Mouse (Mus musculus): ENCODE measurements around the gene Platr17. TPM values are rescaled to one million over a fixed set of nuclear protein-coding genes. Genes with fewer than 3 reads are reported as not detected.
"Not testable (repeated sequence)": the region's sequence is repeated elsewhere in the genome, so short reads cannot be mapped to it uniquely, and the experiment has no call there.

Platr17 gene
- 0.41 and 0.54 TPM in 2 replicates for polyA plus RNA-seq (2015; fragmentation: Nextera tagmentation; extraction: Ambion mirVana)

- WGBS (ENCODE audit: insufficient replicate concordance): 41% methylated on average over 3 of the region's 4 CpGs
- H3K4me2 ChIP-seq (ENCODE audit: low read depth, low read length); H3K4me3 ChIP-seq (ENCODE audit: low read depth, low read length); H3K9ac ChIP-seq (replicated peaks); ATAC-seq; H3K9me3 ChIP-seq (ENCODE audit: low read length); H3K36me3 ChIP-seq (replicated peaks; ENCODE audit: insufficient read depth, low read length); DNase-seq; H3K27me3 ChIP-seq (ENCODE audit: insufficient read depth, low read length): not testable (repeated sequence)
- Histone ChIP-seq H3K4me1 (ENCODE audit: insufficient read depth) (peaks cover 38% of the 10 kb centered on the region), H3K27ac (ENCODE audit: low read depth) (peak within 1 kb of the TSS; percentile 11; the same call in 1 of the 2 replicates)
Measured at GRCm38 (mm10) chr17:33904835-33905234, at the start of gene Platr17. Gene Platr17, plus strand, starts transcription at chr17:33905135.

- Histone ChIP-seq H3K9me3 (ENCODE audit: low read length) (no peaks in the 10 kb centered on the region), H3K4me2 (ENCODE audit: low read depth, low read length) (no peak overlapping the region), H3K4me1 (ENCODE audit: insufficient read depth) (no peaks in the 10 kb centered on the region), H3K9ac (replicated peaks) (no peak overlapping the region), H3K4me3 (ENCODE audit: low read depth, low read length) (no peak overlapping the region), H3K27ac (ENCODE audit: low read depth) (no peak overlapping the region), H3K27me3 (ENCODE audit: insufficient read depth, low read length) (no peaks in the 10 kb centered on the region), H3K36me3 (replicated peaks; ENCODE audit: insufficient read depth, low read length) (no peaks in the 10 kb centered on the region)
- TF ChIP-seq CTCF (IDR thresholded peaks at IDR 0.05; ENCODE audit: low read depth): no peak
- no peak for TF ChIP-seq EP300 (IDR thresholded peaks at IDR 0.05; ENCODE audit: low read depth)
- WGBS (ENCODE audit: insufficient replicate concordance): 78% methylated on average over 4 of the region's 4 CpGs
- ATAC-seq (no peak), DNase-seq (no peak)
Measured at GRCm38 (mm10) chr17:33857816-33858215, 47.1 kb upstream of the Platr17 start.

DNA sequence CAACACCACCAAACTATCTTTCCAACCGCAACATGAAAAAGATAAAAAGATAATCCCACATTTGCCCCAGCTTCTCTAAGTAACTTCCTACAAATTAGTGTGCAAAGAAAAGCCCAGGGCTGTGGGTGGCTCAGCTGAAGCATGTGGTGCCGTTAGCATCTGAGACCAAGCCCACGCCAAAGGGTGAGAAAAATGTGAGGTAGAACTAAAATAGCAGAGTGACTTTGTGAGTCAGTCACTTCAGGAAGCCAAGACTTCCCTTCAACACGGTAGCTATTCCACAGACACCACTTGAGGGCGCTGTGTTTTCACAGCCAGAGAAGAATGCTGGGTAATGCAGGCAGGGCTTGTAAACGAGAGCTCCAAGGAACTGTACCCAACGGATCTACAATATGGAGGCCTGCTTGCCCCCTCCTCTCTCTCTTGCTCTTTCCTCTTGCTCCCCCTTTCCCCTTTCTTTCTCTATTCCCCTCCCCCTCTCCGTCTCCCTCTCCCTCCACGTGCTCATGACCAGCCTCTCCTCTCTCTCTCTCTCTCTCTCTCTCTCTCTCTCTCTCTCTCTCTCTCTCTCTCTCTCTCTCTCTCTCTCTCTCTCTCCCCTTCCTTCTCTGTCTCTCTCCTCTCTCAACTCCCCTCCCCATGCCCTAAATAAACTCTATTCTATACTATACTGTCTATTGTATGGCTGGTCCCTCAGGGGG lies 39.5 kb upstream of the Platr17 start:
- peak overlapping the region; percentile 44; the same call in 1 of the 2 replicates for H3K4me2 ChIP-seq (ENCODE audit: low read depth, low read length)
- no peaks in the 10 kb centered on the region for H3K27me3 ChIP-seq (ENCODE audit: insufficient read depth, low read length)
- TF ChIP-seq EP300 (IDR thresholded peaks at IDR 0.05; ENCODE audit: low read depth) (no peak), CTCF (IDR thresholded peaks at IDR 0.05; ENCODE audit: low read depth) (peak; percentile 84)
- DNase-seq (peak; percentile 74), ATAC-seq (peak; percentile 66)
- no peaks in the 10 kb centered on the region for H3K4me1 ChIP-seq (ENCODE audit: insufficient read depth)
- no peak overlapping the region for H3K27ac ChIP-seq (ENCODE audit: low read depth)
- H3K9me3 ChIP-seq (ENCODE audit: low read length): no peaks in the 10 kb centered on the region
- WGBS (ENCODE audit: insufficient replicate concordance): 20% methylated on average over 9 of the region's 9 CpGs
- no peak overlapping the region for H3K4me3 ChIP-seq (ENCODE audit: low read depth, low read length)
- no peak overlapping the region for H3K9ac ChIP-seq (replicated peaks)
- no peaks in the 10 kb centered on the region for H3K36me3 ChIP-seq (replicated peaks; ENCODE audit: insufficient read depth, low read length)

- not testable (repeated sequence) for ATAC-seq; DNase-seq; H3K4me2 ChIP-seq (ENCODE audit: low read depth, low read length); H3K36me3 ChIP-seq (replicated peaks; ENCODE audit: insufficient read depth, low read length); H3K9ac ChIP-seq (replicated peaks); H3K27ac ChIP-seq (ENCODE audit: low read depth); H3K27me3 ChIP-seq (ENCODE audit: insufficient read depth, low read length); H3K9me3 ChIP-seq (ENCODE audit: low read length); H3K4me3 ChIP-seq (ENCODE audit: low read depth, low read length); H3K4me1 ChIP-seq (ENCODE audit: insufficient read depth)
- 90% methylated on average over 3 of the region's 12 CpGs for WGBS (ENCODE audit: insufficient replicate concordance)
Measured at GRCm38 (mm10) chr17:33873537-33873936, 31.4 kb upstream of the Platr17 start, which contains the start of gene Gm7029. Gene Gm7029, plus strand, starts transcription at chr17:33873837.

DNA sequence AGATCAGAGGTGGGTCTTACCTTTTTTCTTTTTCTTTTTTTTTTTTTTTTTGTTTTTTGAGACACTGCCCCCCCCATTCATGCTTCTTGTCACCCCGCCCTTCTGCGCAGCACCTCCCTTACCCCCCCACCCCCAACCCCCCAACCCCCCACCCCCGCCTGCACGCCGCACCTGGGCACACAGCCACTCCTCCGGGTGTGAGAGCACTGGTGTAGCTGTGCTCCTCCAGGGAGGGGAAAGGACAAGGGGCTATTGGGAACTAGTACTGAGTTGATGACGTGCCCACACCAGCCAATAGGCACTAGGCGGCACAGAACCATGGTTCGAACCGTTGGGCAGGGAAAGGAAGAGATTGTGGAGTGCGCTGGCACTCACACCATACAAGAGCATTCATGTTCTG lies 30.5 kb upstream of the Platr17 start:
- 89% methylated on average over 7 of the region's 11 CpGs for WGBS (ENCODE audit: insufficient replicate concordance)
- H3K4me1 ChIP-seq (ENCODE audit: insufficient read depth): no peaks in the 10 kb centered on the region
- no peak overlapping the region for H3K27ac ChIP-seq (ENCODE audit: low read depth)
- no peaks in the 10 kb centered on the region for H3K9me3 ChIP-seq (ENCODE audit: low read length)
- H3K4me3 ChIP-seq (ENCODE audit: low read depth, low read length): no peak overlapping the region
- H3K36me3 ChIP-seq (replicated peaks; ENCODE audit: insufficient read depth, low read length): peaks cover 4% of the 10 kb centered on the region; the same call in 1 of the 2 replicates
- H3K9ac ChIP-seq (replicated peaks): no peak overlapping the region
- ATAC-seq (no peak), DNase-seq (no peak)
- no peaks in the 10 kb centered on the region for H3K27me3 ChIP-seq (ENCODE audit: insufficient read depth, low read length)
- no peak for TF ChIP-seq CTCF (IDR thresholded peaks at IDR 0.05; ENCODE audit: low read depth)
- H3K4me2 ChIP-seq (ENCODE audit: low read depth, low read length): no peak overlapping the region

DNA sequence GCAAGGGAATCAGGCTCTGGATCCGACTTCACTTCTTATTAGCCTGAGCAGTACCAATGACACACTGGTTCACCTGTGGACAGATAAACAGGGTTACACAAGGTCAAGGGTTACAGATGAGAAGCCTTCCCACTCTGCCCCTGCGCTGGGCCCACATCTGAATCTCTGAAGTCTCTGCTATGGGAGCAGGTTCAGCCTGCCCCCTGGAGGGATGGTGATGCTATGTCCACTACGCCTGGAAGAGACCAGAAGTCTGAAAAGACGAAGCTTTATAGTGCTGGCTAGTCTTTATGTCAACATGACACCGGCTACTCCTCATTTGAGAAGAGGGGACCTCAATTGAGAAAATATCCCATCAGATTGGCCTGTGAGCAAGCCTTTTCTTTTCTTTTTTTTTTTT lies 29.1 kb upstream of the Platr17 start:
- H3K9me3 ChIP-seq (ENCODE audit: low read length); H3K4me2 ChIP-seq (ENCODE audit: low read depth, low read length); H3K4me1 ChIP-seq (ENCODE audit: insufficient read depth); H3K27ac ChIP-seq (ENCODE audit: low read depth); H3K4me3 ChIP-seq (ENCODE audit: low read depth, low read length); H3K36me3 ChIP-seq (replicated peaks; ENCODE audit: insufficient read depth, low read length); H3K9ac ChIP-seq (replicated peaks); DNase-seq; H3K27me3 ChIP-seq (ENCODE audit: insufficient read depth, low read length): not testable (repeated sequence)
- ATAC-seq: peak; percentile 57
- WGBS (ENCODE audit: insufficient replicate concordance): 75% methylated on average over 5 of the region's 5 CpGs
- TF ChIP-seq CTCF (IDR thresholded peaks at IDR 0.05; ENCODE audit: low read depth): peak; percentile 58

DNA sequence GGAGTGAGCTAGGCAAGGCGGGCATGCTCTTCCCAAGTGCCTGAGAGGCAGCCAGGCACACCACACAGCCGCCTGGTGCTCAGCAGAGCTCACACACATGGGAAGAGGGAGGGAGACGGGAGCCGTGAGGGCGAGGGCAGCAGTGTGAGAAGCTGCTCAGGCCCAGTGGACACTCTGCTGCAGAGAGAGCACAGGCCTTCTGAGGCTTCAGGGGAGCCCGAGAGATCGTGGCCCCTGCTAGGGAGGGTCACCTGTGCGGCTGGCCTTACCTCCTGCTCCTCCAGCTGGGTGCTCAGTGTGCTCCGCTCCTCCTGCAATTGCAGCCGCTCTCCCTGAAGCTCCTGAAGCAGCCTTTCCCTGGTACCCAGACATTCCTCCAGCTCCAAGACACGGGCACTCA lies 20.6 kb upstream of the Platr17 start:
- H3K4me2 ChIP-seq (ENCODE audit: low read depth, low read length); H3K9me3 ChIP-seq (ENCODE audit: low read length); H3K27ac ChIP-seq (ENCODE audit: low read depth); H3K27me3 ChIP-seq (ENCODE audit: insufficient read depth, low read length); H3K4me3 ChIP-seq (ENCODE audit: low read depth, low read length); H3K9ac ChIP-seq (replicated peaks); DNase-seq; ATAC-seq: not testable (repeated sequence)
- peaks cover 17% of the 10 kb centered on the region; the same call in 1 of the 2 replicates for H3K36me3 ChIP-seq (replicated peaks; ENCODE audit: insufficient read depth, low read length)
- 96% methylated on average over 6 of the region's 11 CpGs for WGBS (ENCODE audit: insufficient replicate concordance)
- peaks cover 10% of the 10 kb centered on the region for H3K4me1 ChIP-seq (ENCODE audit: insufficient read depth)

DNA sequence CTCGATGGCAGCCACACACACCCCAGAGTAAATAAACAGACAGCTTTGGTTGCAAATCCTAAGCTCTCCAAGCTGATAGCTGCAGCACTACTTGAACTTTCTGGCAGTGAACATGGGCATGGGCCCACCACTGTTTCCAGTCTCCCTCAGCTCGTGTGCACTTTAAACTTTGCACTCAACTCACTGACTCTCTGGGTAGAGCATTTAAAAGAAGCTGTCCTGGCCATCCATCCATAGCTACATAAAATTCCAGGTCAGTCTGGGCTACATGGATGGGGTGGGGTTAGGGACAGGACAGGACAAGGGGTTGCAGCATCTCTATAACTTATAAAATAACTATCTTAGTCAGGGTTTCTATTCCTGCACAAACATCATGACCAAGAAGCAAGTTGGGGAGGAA lies 17.1 kb upstream of the Platr17 start:
- H3K4me3 ChIP-seq (ENCODE audit: low read depth, low read length): peak overlapping the region; percentile 79; the same call in 1 of the 2 replicates
- peak overlapping the region; percentile 29; the same call in 1 of the 2 replicates for H3K4me2 ChIP-seq (ENCODE audit: low read depth, low read length)
- not testable (repeated sequence) for H3K9ac ChIP-seq (replicated peaks); H3K9me3 ChIP-seq (ENCODE audit: low read length); H3K27ac ChIP-seq (ENCODE audit: low read depth); H3K27me3 ChIP-seq (ENCODE audit: insufficient read depth, low read length); DNase-seq; H3K36me3 ChIP-seq (replicated peaks; ENCODE audit: insufficient read depth, low read length); ATAC-seq
- 39% methylated on average over 2 of the region's 2 CpGs for WGBS (ENCODE audit: insufficient replicate concordance)
- H3K4me1 ChIP-seq (ENCODE audit: insufficient read depth): peaks cover 10% of the 10 kb centered on the region

- Histone ChIP-seq H3K4me3 (ENCODE audit: low read depth, low read length) (peak overlapping the region; percentile 79), H3K4me1 (ENCODE audit: insufficient read depth) (peaks cover 10% of the 10 kb centered on the region), H3K9ac (replicated peaks) (peak overlapping the region; percentile 38; the same call in 1 of the 2 replicates), H3K4me2 (ENCODE audit: low read depth, low read length) (peak overlapping the region; percentile 70; the same call in 1 of the 2 replicates)
- not testable (repeated sequence) for H3K9me3 ChIP-seq (ENCODE audit: low read length); ATAC-seq; H3K27ac ChIP-seq (ENCODE audit: low read depth); DNase-seq; H3K36me3 ChIP-seq (replicated peaks; ENCODE audit: insufficient read depth, low read length); H3K27me3 ChIP-seq (ENCODE audit: insufficient read depth, low read length)
Measured at GRCm38 (mm10) chr17:33888230-33888629, 16.7 kb upstream of the Platr17 start.
